Mouse (Mus musculus) adrenal gland, adult 10 weeks (tissue): ENCODE data around the gene Blmh. TPM values are rescaled to one million over a fixed set of nuclear protein-coding genes. Genes with fewer than 3 reads are reported as not detected.

Source experiments
- polyA plus RNA-seq: library from polyadenylated mRNA; stranded (reverse); fragments of 350-450 nt; fragmentation: Illumina TruSeq; extraction: RNeasy Lipid Tissue Mini Kit (QIAGEN cat#74804); gene quantifications from one replicate; pipeline ENCODE4 v1.2.3, GENCODE M21; 2014; ENCODE audit warnings: low read depth, low replicate concordance

Blmh gene
- polyA plus RNA-seq: 177 TPM

GRCm38 (mm10) chr11:76924759-76925236 is at the start of gene Blmh:
TSS of gene Blmh (plus strand) at chr11:76924809.

GRCm38 (mm10) chr11:76901579-76902361 is 22.8 kb upstream of the Blmh start, which contains the start of gene Tmigd1:
TSS of gene Tmigd1 (plus strand) at chr11:76902159.

DNA sequence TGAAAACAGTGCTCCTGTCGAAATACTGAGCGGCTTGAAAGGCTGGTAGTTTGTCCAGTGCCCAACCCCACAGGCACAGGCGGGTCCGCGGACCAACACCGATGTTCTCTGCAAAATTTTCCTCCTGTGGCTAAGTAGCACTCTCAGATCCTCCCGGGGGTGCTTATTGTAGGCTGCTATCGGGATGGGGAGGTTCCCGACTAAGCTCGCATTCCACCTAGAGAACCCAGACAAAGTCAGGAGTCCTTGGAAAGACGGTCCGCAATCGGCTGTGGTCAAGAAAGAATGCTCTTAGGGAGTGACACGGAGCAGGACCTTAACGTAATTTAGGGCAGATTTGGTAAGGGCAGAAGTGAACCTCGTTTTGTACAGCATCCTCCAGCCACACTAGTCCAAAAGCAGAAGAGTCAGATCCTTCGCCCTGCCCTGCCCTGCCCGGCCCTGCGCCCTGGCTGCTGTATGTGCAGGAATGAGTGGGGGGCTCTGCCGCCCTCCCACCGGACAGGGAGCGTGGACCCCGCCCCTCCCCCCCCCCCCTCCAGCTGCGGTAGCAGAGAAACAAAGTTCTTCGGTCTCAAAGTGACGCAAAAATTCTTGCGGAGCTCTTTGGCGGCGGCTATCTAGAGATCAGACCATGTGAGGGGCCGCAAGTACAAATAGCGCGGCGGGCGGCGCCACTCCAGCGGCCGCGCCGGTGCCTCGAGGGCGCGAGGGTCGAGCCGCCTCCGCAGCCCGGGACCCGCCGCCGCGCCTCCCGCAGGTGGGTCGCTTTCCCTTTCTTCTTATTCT is 73.5 kb downstream of the Blmh start, which contains the start of gene Slc6a4:
TSS of gene Slc6a4 (plus strand) at position 688 of the 789 bp plus-strand sequence.

Other genes starting within 250 kb of the Blmh start
- 2.1 TPM for gene Trarg1, start 245.0 kb upstream of the Blmh start, polyA plus RNA-seq
- gene Gosr1, start 161.2 kb upstream of the Blmh start, polyA plus RNA-seq: 61.1 TPM
- gene Cpd, start 77.8 kb upstream of the Blmh start, polyA plus RNA-seq: 91.2 TPM
- gene Tmigd1, start 22.6 kb upstream of the Blmh start, polyA plus RNA-seq: 3.6 TPM
- gene Slc6a4, start 73.8 kb downstream of the Blmh start, polyA plus RNA-seq: 41.6 TPM
- 36.0 TPM for gene Nsrp1, start 153.6 kb downstream of the Blmh start, polyA plus RNA-seq